Mouse (Mus musculus): ENCODE measurements around the gene Hoxd10. TPM values are rescaled to one million over a fixed set of nuclear protein-coding genes. Genes with fewer than 3 reads are reported as not detected.

Hoxd10 gene
- total and polyA plus RNA-seq, 3 experiments = not detected

GRCm38 (mm10) chr2:74693432-74693827 is 1.7 kb downstream of the Hoxd10 start:
- dilution Hi-C loops (cut with MboI; ENCODE audit: extremely low pct_ligation_motif_present, extremely low pct_unique_long_range_greater_than_20kb, low sequenced_read_pairs) (no loop called here), in situ Hi-C loops (cut with MboI; ENCODE audit: low pct_ligation_motif_present, low pct_unique_long_range_greater_than_20kb, low sequenced_read_pairs) (loop anchor here (10.0 to 25.0 kb wide), 2 partner anchors 451 to 619 kb away; no protein-coding TSS in a partner anchor)
- no peaks in the 10 kb centered on the region for H3K27me3 ChIP-seq (replicated peaks)

GRCm38 (mm10) chr2:74694066-74694465 is 2.3 kb downstream of the Hoxd10 start:
- DNase-seq (ENCODE audit: extremely low read depth) = peak; percentile 54

More at GRCm38 (mm10) chr2:74693432-74693827, 1.7 kb downstream of the Hoxd10 start:
- H3K4me3 ChIP-seq (replicated peaks in 1 of 3; ENCODE audit: low read depth in 2 of 3, low read length in 2 of 3, poor library complexity in 1 of 3) = no peak overlapping the region
- H3K36me3 ChIP-seq (replicated peaks in 1 of 2; ENCODE audit: control insufficient read depth in 1 of 2, insufficient read depth in 1 of 2, low read length in 1 of 2) = no peaks in the 10 kb centered on the region
- DNase-seq (ENCODE audit: extremely low read depth) = no peak
- H3K9me3 ChIP-seq (replicated peaks; ENCODE audit: low read length) = peaks cover 20% of the 10 kb centered on the region
- H3K79me2 ChIP-seq (replicated peaks; ENCODE audit: control insufficient read depth, extremely low read depth, insufficient read depth, poor library complexity, severe bottlenecking) = no peaks in the 10 kb centered on the region
- no peak overlapping the region for H3K4me2 ChIP-seq (ENCODE audit: insufficient read depth, low read depth, poor library complexity, severe bottlenecking)
- TF ChIP-seq RCOR1 (conservative IDR thresholded peaks at IDR 0.05; ENCODE audit: low read depth, low read length) = no peak
- no peak for TF ChIP-seq SMC3 (IDR thresholded peaks at IDR 0.05; ENCODE audit: low read depth, low read length)
- TF ChIP-seq ETS1 (conservative IDR thresholded peaks at IDR 0.05; ENCODE audit: low read depth, low read length) = no peak
- no peak overlapping the region for H3K9ac ChIP-seq (ENCODE audit: insufficient read depth, low read depth)
- H3K27ac ChIP-seq (ENCODE audit: insufficient read depth, low read depth) = no peak overlapping the region
- no peaks in the 10 kb centered on the region for H3K4me1 ChIP-seq (ENCODE audit: control insufficient read depth in 1 of 2, insufficient read depth in 2 of 2)

DNA sequence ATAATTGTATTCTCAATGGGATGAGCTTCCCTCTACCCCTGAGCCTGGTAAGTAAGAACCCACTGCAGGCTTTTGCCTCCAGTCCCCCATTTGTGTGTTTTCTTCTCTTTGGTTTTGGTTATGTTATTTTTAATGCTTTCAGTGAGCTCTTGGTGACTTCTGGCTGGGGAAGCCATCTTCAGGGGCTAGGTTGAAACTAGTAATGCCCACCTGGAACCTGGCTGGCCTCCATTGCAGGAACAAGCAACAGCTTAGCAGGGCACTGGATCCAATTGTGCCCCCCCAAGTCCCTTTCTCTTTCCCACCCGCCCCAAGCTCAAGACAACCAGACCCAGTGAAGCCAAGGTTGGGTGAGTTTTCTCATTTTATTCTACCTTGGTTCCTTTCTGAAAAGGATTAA is 3.7 kb downstream of the Hoxd10 start:
- H3K9me3 ChIP-seq (replicated peaks; ENCODE audit: low read length) = peaks cover 24% of the 10 kb centered on the region
- no peak for TF ChIP-seq RCOR1 (conservative IDR thresholded peaks at IDR 0.05; ENCODE audit: low read depth, low read length)
- TF ChIP-seq TBP (conservative IDR thresholded peaks at IDR 0.05; ENCODE audit: low read depth, low read length) = no peak
- no peak for TF ChIP-seq HCFC1 (IDR thresholded peaks at IDR 0.05; ENCODE audit: low read depth, low read length)
- no peak for TF ChIP-seq IRF4 (IDR thresholded peaks at IDR 0.05; ENCODE audit: low read depth, low read length)
- no peak for TF ChIP-seq ELF1 (IDR thresholded peaks at IDR 0.05; ENCODE audit: low read depth, low read length)
- TF ChIP-seq MAZ (IDR thresholded peaks at IDR 0.05; ENCODE audit: low read depth, low read length) = no peak
- TF ChIP-seq MEF2A (IDR thresholded peaks at IDR 0.05; ENCODE audit: borderline replicate concordance, low read depth, low read length) = no peak
- no peak for TF ChIP-seq UBTF (IDR thresholded peaks at IDR 0.05; ENCODE audit: low read depth, low read length)
- TF ChIP-seq SIN3A (IDR thresholded peaks at IDR 0.05; ENCODE audit: low read length) = no peak
- TF ChIP-seq E2F4 (IDR thresholded peaks at IDR 0.05; ENCODE audit: insufficient replicate concordance, low read depth, low read length) = no peak
- no peak for TF ChIP-seq GABPA (IDR thresholded peaks at IDR 0.05; ENCODE audit: insufficient replicate concordance, low read depth, low read length)
- H3K79me2 ChIP-seq (replicated peaks; ENCODE audit: control insufficient read depth, extremely low read depth, insufficient read depth, poor library complexity, severe bottlenecking) = no peaks in the 10 kb centered on the region
- H3K36me3 ChIP-seq (replicated peaks in 1 of 2; ENCODE audit: control insufficient read depth in 1 of 2, insufficient read depth in 1 of 2, low read length in 1 of 2) = no peaks in the 10 kb centered on the region
- in situ Hi-C loops (cut with MboI; ENCODE audit: low pct_ligation_motif_present, low pct_unique_long_range_greater_than_20kb, low sequenced_read_pairs) = loop anchor here (10.0 to 25.0 kb wide), 2 partner anchors 449 to 617 kb away; no protein-coding TSS in a partner anchor
- H3K27me3 ChIP-seq (replicated peaks) = no peaks in the 10 kb centered on the region
- dilution Hi-C loops (cut with MboI; ENCODE audit: extremely low pct_ligation_motif_present, extremely low pct_unique_long_range_greater_than_20kb, low sequenced_read_pairs) = no loop called here
- H3K4me3 ChIP-seq (replicated peaks in 1 of 3; ENCODE audit: low read depth in 2 of 3, low read length in 2 of 3, poor library complexity in 1 of 3) = no peak overlapping the region
- no peak for DNase-seq (ENCODE audit: extremely low read depth)
- H3K4me1 ChIP-seq (ENCODE audit: control insufficient read depth in 1 of 2, insufficient read depth in 2 of 2) = no peaks in the 10 kb centered on the region
- H3K9ac ChIP-seq (ENCODE audit: insufficient read depth, low read depth) = no peak overlapping the region
- no peak overlapping the region for H3K4me2 ChIP-seq (ENCODE audit: insufficient read depth, low read depth, poor library complexity, severe bottlenecking)
- H3K27ac ChIP-seq (ENCODE audit: insufficient read depth, low read depth) = no peak overlapping the region

More at GRCm38 (mm10) chr2:74694066-74694465, 2.3 kb downstream of the Hoxd10 start:
- H3K9ac ChIP-seq (ENCODE audit: insufficient read depth, low read depth) = no peak overlapping the region
- H3K27me3 ChIP-seq (replicated peaks) = no peaks in the 10 kb centered on the region
- H3K4me1 ChIP-seq (ENCODE audit: control insufficient read depth in 1 of 2, insufficient read depth in 2 of 2) = no peaks in the 10 kb centered on the region
- dilution Hi-C loops (cut with MboI; ENCODE audit: extremely low pct_ligation_motif_present, extremely low pct_unique_long_range_greater_than_20kb, low sequenced_read_pairs) (no loop called here), in situ Hi-C loops (cut with MboI; ENCODE audit: low pct_ligation_motif_present, low pct_unique_long_range_greater_than_20kb, low sequenced_read_pairs) (loop anchor here (10.0 to 25.0 kb wide), 2 partner anchors 451 to 618 kb away; no protein-coding TSS in a partner anchor)
- TF ChIP-seq CTCF (conservative IDR thresholded peaks at IDR 0.05 in 1 of 2, IDR thresholded peaks at IDR 0.05 in 1 of 2; ENCODE audit: low read depth in 2 of 2, low read length in 2 of 2) = peak in 1 of 2 experiments; percentile 68; a peak in 2 of 4 replicates
- TF ChIP-seq RAD21 (IDR thresholded peaks at IDR 0.05; ENCODE audit: low read depth, low read length) = peak; percentile 27
- 0 out of 2 replicates have a peak, but pooled peaks have one; percentile 25 for TF ChIP-seq MEF2A (IDR thresholded peaks at IDR 0.05; ENCODE audit: borderline replicate concordance, low read depth, low read length)
- no peak for TF ChIP-seq CHD2 (IDR thresholded peaks at IDR 0.05; ENCODE audit: low read length)
- peak; percentile 22; the same call in 1 of the 2 replicates for TF ChIP-seq SMC3 (IDR thresholded peaks at IDR 0.05; ENCODE audit: low read depth, low read length)
- no peak for TF ChIP-seq USF2 (conservative IDR thresholded peaks at IDR 0.05; ENCODE audit: low read depth, low read length)
- no peak for TF ChIP-seq CHD1 (IDR thresholded peaks at IDR 0.05; ENCODE audit: low read depth, low read length)
- H3K4me2 ChIP-seq (ENCODE audit: insufficient read depth, low read depth, poor library complexity, severe bottlenecking) = peak overlapping the region; percentile 54
- peak overlapping the region; percentile 16 to 43 (median 31) for H3K4me3 ChIP-seq (replicated peaks in 1 of 3; ENCODE audit: low read depth in 2 of 3, low read length in 2 of 3, poor library complexity in 1 of 3)
- peaks cover 24% of the 10 kb centered on the region for H3K9me3 ChIP-seq (replicated peaks; ENCODE audit: low read length)
- H3K36me3 ChIP-seq (replicated peaks in 1 of 2; ENCODE audit: control insufficient read depth in 1 of 2, insufficient read depth in 1 of 2, low read length in 1 of 2) = no peaks in the 10 kb centered on the region
- no peaks in the 10 kb centered on the region for H3K79me2 ChIP-seq (replicated peaks; ENCODE audit: control insufficient read depth, extremely low read depth, insufficient read depth, poor library complexity, severe bottlenecking)
- H3K27ac ChIP-seq (ENCODE audit: insufficient read depth, low read depth) = no peak overlapping the region
